In genomic region chr19:16050220-16051055, GRCm38 (mm10) we compare ENCODE assay signal across 8 mouse cellular contexts.
A peak's percentile ranks its signal among the peaks of the same experiment; 100 is the strongest.
DNase-seq lines count a peak whose midpoint lies in the region; ATAC-seq and TF ChIP-seq lines count a peak whose summit lies in the region.

No protein-coding gene starts in this region.

- H3K4me1 ChIP-seq in liver, adult 2 months (ENCODE audit: control insufficient read depth, insufficient read depth, low read length), result no peaks in the 10 kb centered on the region
- H3K4me1 ChIP-seq in neural tube, embryonic 11.5 days (ENCODE audit: control insufficient read depth, insufficient read depth, low read length), result peaks cover 2% of the 10 kb centered on the region; the same call in 1 of the 2 replicates

- no peaks in the 10 kb centered on the region for H3K79me2 ChIP-seq in liver, adult 2 months (ENCODE audit: control insufficient read depth, insufficient read depth, low read length)

- no peak for TF ChIP-seq CTCF in liver, adult 2 months (IDR thresholded peaks at IDR 0.05; ENCODE audit: low read depth, low read length)

- H3K36me3 ChIP-seq in liver, adult 2 months (ENCODE audit: control insufficient read depth, insufficient read depth, low read length), result no peaks in the 10 kb centered on the region
- H3K36me3 ChIP-seq in neural tube, embryonic 11.5 days (ENCODE audit: control insufficient read depth, insufficient read depth, low read length), result no peaks in the 10 kb centered on the region

- 0 out of 2 replicates have a peak overlapping the region, but pooled peaks have one; percentile 2 for H3K4me3 ChIP-seq in liver, adult 2 months (ENCODE audit: insufficient read depth, low read depth, low read length)
- peak overlapping the region; percentile 25 for H3K4me3 ChIP-seq in neural tube, embryonic 11.5 days (ENCODE audit: low read depth, low read length)

- H3K9ac ChIP-seq in liver, adult 2 months (ENCODE audit: low read depth, low read length), result no peak overlapping the region
- H3K9ac ChIP-seq in neural tube, embryonic 11.5 days (ENCODE audit: low read length), result peak overlapping the region; percentile 18; the same call in 1 of the 2 replicates

- peak overlapping the region; percentile 40 for H3K4me2 ChIP-seq in neural tube, embryonic 11.5 days (ENCODE audit: low read depth)

- H3K27me3 ChIP-seq in liver, adult 2 months (ENCODE audit: control insufficient read depth, insufficient read depth, low read length), result no peaks in the 10 kb centered on the region
- no peaks in the 10 kb centered on the region for H3K27me3 ChIP-seq in neural tube, embryonic 11.5 days (ENCODE audit: control insufficient read depth, insufficient read depth, low read length)

- H3K9me3 ChIP-seq in neural tube, embryonic 11.5 days (ENCODE audit: control insufficient read depth, low read length), result no peaks in the 10 kb centered on the region

- ATAC-seq in neural tube, embryonic 11.5 days (ENCODE audit: insufficient read depth, low FRiP score, low TSS enrichment), result peak; percentile 93

- TF ChIP-seq POLR2A in liver, adult 2 months (IDR thresholded peaks at IDR 0.05; ENCODE audit: extremely low read depth, insufficient read depth, low read length), result no peak

- DNase-seq in right cerebral cortex, adult 18-20 months, result peak; percentile 31
- no peak for DNase-seq in right cerebral cortex, postnatal 36 days (ENCODE audit: low spot score in 2 of 2)
- peak; percentile 64 for DNase-seq in fibroblast of lung, adult 2 months (ENCODE audit: low read depth)
- DNase-seq in induced T-regulatory cell, adult 2 months (ENCODE audit: low read depth), result peak; percentile 21
- no peak for DNase-seq in liver, adult 2 months (ENCODE audit: extremely low read depth, low read depth, low spot score)
- DNase-seq in neural tube, embryonic 11.5 days (ENCODE audit: low spot score), result peak; percentile 78
- DNase-seq in spleen, postnatal 36 days (ENCODE audit: low spot score in 2 of 2), result no peak
- no peak for DNase-seq in ovary, postnatal 10 days (ENCODE audit: low spot score)

- 32% methylated on average over 18 of the region's 18 CpGs for WGBS in liver, adult 2 months
- 11% methylated on average over 18 of the region's 18 CpGs for WGBS in neural tube, embryonic 11.5 days

- H3K27ac ChIP-seq in liver, adult 2 months (replicated peaks; ENCODE audit: insufficient read depth, low read depth, low read length), result no peak overlapping the region
- peak overlapping the region; percentile 80 for H3K27ac ChIP-seq in neural tube, embryonic 11.5 days (ENCODE audit: low read depth, low read length)

Comparison
In these comparisons a context has a peak if more than half of its experiments do, and no peak if none do; other contexts are left out.
1. DNase-seq: peak in right cerebral cortex, adult 18-20 months (single experiment), fibroblast of lung, adult 2 months (single experiment), induced T-regulatory cell, adult 2 months (single experiment) and neural tube, embryonic 11.5 days (single experiment); none in right cerebral cortex, postnatal 36 days (0 of 2), liver, adult 2 months (single experiment), spleen, postnatal 36 days (0 of 2) and ovary, postnatal 10 days (single experiment).